Mouse (Mus musculus) intestine, embryonic 15.5 days (tissue): Measurements from ENCODE around the gene Prelid1. TPM values are rescaled to one million over a fixed set of nuclear protein-coding genes. Genes with fewer than 3 reads are reported as not detected.

Experiments used
- ATAC-seq: fragments of 200-750 bp; cut with Nextera tagmentation; 2 replicates; pipeline ENCODE4 v1.8.0; 2017; ENCODE audit warnings: moderate TSS enrichment, moderate library complexity
- H3K27ac ChIP-seq: fragments of 300-500 bp; sonication (generic); 2 replicates; pipeline ENCODE4 v1.5.1; 2015; ENCODE audit warnings: mild to moderate bottlenecking, inconsistent platforms
- H3K27me3 ChIP-seq: fragments of 300-500 bp; sonication (generic); replicated peaks from 2 replicates; pipeline ENCODE4 v1.6.1; 2015; ENCODE audit warnings: inconsistent platforms
- H3K36me3 ChIP-seq: fragments of 300-500 bp; sonication (generic); 2 replicates; pipeline ENCODE4 v1.6.1; 2015; ENCODE audit warnings: inconsistent platforms
- H3K4me1 ChIP-seq: fragments of 300-500 bp; sonication (generic); replicated peaks from 2 replicates; pipeline ENCODE4 v1.6.1; 2015; ENCODE audit warnings: inconsistent platforms
- H3K4me2 ChIP-seq: fragments of 300-500 bp; sonication (generic); replicated peaks from 2 replicates; pipeline ENCODE4 v1.6.1; 2015; ENCODE audit warnings: mild to moderate bottlenecking, inconsistent platforms
- H3K4me3 ChIP-seq: fragments of 300-500 bp; sonication (generic); replicated peaks from 2 replicates; pipeline ENCODE4 v1.5.1; 2015; ENCODE audit warnings: inconsistent platforms
- H3K9ac ChIP-seq: fragments of 300-500 bp; sonication (generic); 2 replicates; pipeline ENCODE4 v1.6.1; 2015; ENCODE audit warnings: inconsistent platforms
- H3K9me3 ChIP-seq: fragments of 300-500 bp; sonication (generic); 2 replicates; pipeline ENCODE4 v1.6.1; 2016; ENCODE audit warnings: inconsistent platforms
- WGBS: fragments of 180-500 bp; shearing (Covaris S2); methylation state at CpG from one replicate; pipeline ENCODE4 v1.1.7; 2015; 5-methylcytosine and 5-hydroxymethylcytosine counted together
- polyA plus RNA-seq: library from polyadenylated mRNA; unstranded; fragments of >200 nt; fragmentation: Nextera tagmentation; extraction: Ambion mirVana; gene quantifications from 2 replicates; pipeline ENCODE4 v1.2.1, GENCODE M21; 2015

Gene Prelid1
- polyA plus RNA-seq, 1 experiment from 2014 or later = 543 TPM

GRCm38 (mm10) chr13:55338131-55339054, 18.1 kb downstream of the Prelid1 start:
- H3K36me3 ChIP-seq = no peaks in the 10 kb centered on the region

GRCm38 (mm10) chr13:55339259-55339658, 19.0 kb downstream of the Prelid1 start:
- no peaks in the 10 kb centered on the region for H3K9me3 ChIP-seq
- no peaks in the 10 kb centered on the region for H3K27me3 ChIP-seq
- no peak overlapping the region for H3K4me2 ChIP-seq
- peak; percentile 86 for ATAC-seq
- H3K4me1 ChIP-seq = peaks cover 4% of the 10 kb centered on the region; the same call in 1 of the 2 replicates
- H3K36me3 ChIP-seq = no peaks in the 10 kb centered on the region
- no peak overlapping the region for H3K9ac ChIP-seq
- H3K4me3 ChIP-seq = no peak overlapping the region
- 27% methylated on average over 2 of the region's 2 CpGs for WGBS
- no peak overlapping the region for H3K27ac ChIP-seq

More at GRCm38 (mm10) chr13:55338131-55339054, 18.1 kb downstream of the Prelid1 start:
- H3K27me3 ChIP-seq = no peaks in the 10 kb centered on the region
- no peak for ATAC-seq
- H3K4me1 ChIP-seq = peaks cover 4% of the 10 kb centered on the region; the same call in 1 of the 2 replicates
- no peak overlapping the region for H3K27ac ChIP-seq
- no peak overlapping the region for H3K9ac ChIP-seq
- no peak overlapping the region for H3K4me2 ChIP-seq
- no peaks in the 10 kb centered on the region for H3K9me3 ChIP-seq
- 67% methylated on average over 12 of the region's 12 CpGs for WGBS
- no peak overlapping the region for H3K4me3 ChIP-seq

DNA sequence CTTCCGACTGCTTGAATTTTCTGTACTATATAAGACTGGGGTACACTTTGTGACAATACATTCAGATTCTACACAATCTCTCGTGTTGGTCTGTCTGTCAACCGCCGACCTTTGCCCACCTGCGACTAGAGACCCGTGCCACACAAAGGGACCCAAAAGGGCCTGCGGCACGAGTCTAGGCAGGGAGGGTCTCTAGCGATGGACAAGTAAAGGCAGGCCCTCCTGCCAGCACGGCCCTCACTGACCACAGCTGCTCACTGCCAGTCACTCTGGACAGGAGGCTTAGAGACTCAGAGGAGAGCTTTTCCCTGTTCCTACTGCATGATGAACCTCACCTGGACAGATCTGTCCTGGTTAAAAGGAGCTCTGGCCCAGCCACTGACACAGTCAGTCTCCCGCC, 22.2 kb downstream of the Prelid1 start:
- peaks cover 31% of the 10 kb centered on the region for H3K36me3 ChIP-seq
- no peak overlapping the region for H3K4me3 ChIP-seq
- H3K27me3 ChIP-seq = no peaks in the 10 kb centered on the region
- H3K4me1 ChIP-seq = peaks cover 4% of the 10 kb centered on the region; the same call in 1 of the 2 replicates
- H3K4me2 ChIP-seq = no peak overlapping the region
- H3K9ac ChIP-seq = no peak overlapping the region
- H3K9me3 ChIP-seq = no peaks in the 10 kb centered on the region
- WGBS = 31% methylated on average over 11 of the region's 11 CpGs
- no peak overlapping the region for H3K27ac ChIP-seq
- ATAC-seq = no peak

DNA sequence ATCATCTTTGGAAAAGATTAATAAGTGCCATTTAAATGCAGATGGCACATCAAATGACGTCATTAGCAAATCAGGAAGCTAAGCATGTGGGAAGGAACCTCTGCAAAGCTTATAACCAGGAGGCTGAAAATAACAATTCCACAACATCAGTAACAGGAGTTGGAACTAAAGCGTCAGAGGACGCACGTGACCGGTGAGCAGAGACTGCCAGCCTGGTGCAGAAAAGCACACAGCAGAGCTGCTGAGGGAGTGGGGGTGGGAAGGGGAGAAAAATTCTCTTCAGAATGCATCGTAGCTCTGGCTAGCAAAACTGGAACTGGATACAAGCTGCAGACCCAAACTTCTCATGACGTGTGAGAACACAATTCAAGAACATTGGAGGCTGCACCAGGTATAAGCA, 24.0 kb downstream of the Prelid1 start:
- no peak overlapping the region for H3K4me2 ChIP-seq
- no peak for ATAC-seq
- H3K4me1 ChIP-seq = no peaks in the 10 kb centered on the region
- no peak overlapping the region for H3K4me3 ChIP-seq
- H3K9me3 ChIP-seq = no peaks in the 10 kb centered on the region
- no peaks in the 10 kb centered on the region for H3K27me3 ChIP-seq
- WGBS = 84% methylated on average over 7 of the region's 7 CpGs
- H3K36me3 ChIP-seq = peaks cover 46% of the 10 kb centered on the region
- H3K27ac ChIP-seq = no peak overlapping the region
- H3K9ac ChIP-seq = no peak overlapping the region

DNA sequence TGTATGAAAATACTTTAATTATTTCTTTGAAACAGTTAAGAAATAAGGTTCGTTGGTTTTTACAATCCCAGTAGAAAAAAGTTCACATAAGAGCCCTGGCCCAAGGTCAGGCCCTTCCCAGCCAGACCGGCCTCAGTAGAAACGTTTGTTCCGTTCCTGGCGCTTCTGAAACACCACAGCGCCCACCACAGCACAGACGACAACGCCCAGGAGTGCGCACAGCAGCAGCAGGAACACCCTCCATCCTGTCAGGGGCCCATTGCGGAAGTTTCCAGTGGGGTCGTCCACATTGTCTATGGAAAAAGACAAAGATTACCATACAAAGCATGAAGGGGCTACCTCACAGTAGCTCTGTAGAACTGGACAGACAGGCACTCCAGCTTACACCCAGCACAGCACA, 26.4 kb downstream of the Prelid1 start:
- Histone ChIP-seq H3K9ac (no peak overlapping the region), H3K27me3 (no peaks in the 10 kb centered on the region), H3K9me3 (no peaks in the 10 kb centered on the region), H3K36me3 (peaks cover 62% of the 10 kb centered on the region), H3K4me1 (no peaks in the 10 kb centered on the region), H3K4me2 (no peak overlapping the region), H3K4me3 (no peak overlapping the region), H3K27ac (no peak overlapping the region)
- 78% methylated on average over 11 of the region's 11 CpGs for WGBS
- no peak for ATAC-seq

GRCm38 (mm10) chr13:55361145-55361544, 40.8 kb downstream of the Prelid1 start:
- Histone ChIP-seq H3K27me3 (no peaks in the 10 kb centered on the region), H3K9me3 (no peaks in the 10 kb centered on the region), H3K4me1 (peaks cover 9% of the 10 kb centered on the region), H3K4me3 (peak overlapping the region; percentile 96), H3K36me3 (peaks cover 20% of the 10 kb centered on the region), H3K27ac (no peak overlapping the region), H3K9ac (peak overlapping the region; percentile 94), H3K4me2 (peak overlapping the region; percentile 71)
- no peak for ATAC-seq

DNA sequence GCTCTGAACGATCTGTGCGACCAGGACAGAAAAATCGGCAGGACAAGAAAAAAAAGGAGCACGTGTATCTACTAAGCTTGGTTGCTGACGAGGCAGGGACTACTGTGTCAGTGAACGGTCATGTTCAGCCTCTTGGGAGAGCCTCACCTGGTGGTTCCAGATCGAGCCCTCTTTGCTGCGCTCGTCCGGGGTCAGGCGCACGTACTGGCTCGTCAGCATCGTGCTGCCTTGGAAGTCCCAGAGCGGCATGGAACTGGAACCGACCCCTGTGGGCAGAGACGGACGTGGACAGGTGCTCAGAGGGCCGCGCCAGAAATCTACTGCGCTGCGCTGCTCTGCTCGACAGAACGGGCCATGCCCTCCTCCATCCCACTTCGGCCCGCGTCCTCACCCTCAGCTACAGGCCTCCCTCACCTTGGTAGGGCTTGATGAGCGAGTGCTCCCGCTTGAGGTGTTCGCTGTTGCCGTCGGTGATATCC, 41.7 kb downstream of the Prelid1 start:
- WGBS = under 1% methylated on average over 32 of the region's 32 CpGs
- H3K27me3 ChIP-seq = no peaks in the 10 kb centered on the region
- H3K4me3 ChIP-seq = peak overlapping the region; percentile 96
- peak overlapping the region; percentile 71 for H3K4me2 ChIP-seq
- ATAC-seq = peak; percentile 57
- peak overlapping the region; percentile 96 for H3K27ac ChIP-seq
- H3K4me1 ChIP-seq = peaks cover 9% of the 10 kb centered on the region
- peaks cover 16% of the 10 kb centered on the region; the same call in 1 of the 2 replicates for H3K36me3 ChIP-seq
- peak overlapping the region; percentile 94 for H3K9ac ChIP-seq
- no peaks in the 10 kb centered on the region for H3K9me3 ChIP-seq

DNA sequence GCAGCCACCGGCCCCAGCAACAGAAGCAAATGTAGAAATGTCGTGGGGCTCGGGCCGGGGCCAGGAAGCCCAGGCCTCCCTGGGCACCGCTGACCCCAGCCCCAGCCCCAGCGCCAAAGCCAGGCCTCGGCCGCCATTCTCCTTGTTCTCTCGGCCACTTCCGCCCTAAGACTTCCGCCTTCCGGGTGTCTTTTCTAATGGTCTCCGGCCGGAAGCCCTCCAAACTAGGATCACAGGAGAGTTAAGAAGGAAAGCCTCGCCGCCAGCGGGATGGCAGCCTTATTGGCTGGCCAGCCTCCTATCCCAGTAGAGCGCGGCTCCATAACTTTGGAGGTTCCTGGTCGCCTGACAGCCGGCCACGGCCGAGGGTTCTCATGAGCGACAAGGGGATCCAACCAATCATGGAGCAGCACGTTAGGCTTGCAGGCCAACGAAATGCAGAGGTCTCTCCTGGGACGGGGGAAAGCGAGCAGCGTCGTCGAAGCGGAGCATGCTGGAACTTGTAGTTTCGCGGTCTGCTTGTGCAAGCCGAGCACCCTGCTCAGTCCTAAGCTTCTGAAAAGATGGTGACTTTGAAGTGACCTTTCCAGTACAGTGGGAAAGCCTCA, 42.3 kb downstream of the Prelid1 start, which contains the start of gene Lman2:
TSS of gene Lman2 (minus strand) at position 331 of the 608 bp plus-strand sequence.
- Histone ChIP-seq H3K4me1 (peaks cover 9% of the 10 kb centered on the region), H3K27me3 (no peaks in the 10 kb centered on the region), H3K9ac (peak within 1 kb of the TSS; percentile 94), H3K27ac (peak within 1 kb of the TSS; percentile 96), H3K9me3 (no peaks in the 10 kb centered on the region), H3K4me2 (peak within 1 kb of the TSS; percentile 71), H3K4me3 (peak within 1 kb of the TSS; percentile 96), H3K36me3 (peaks cover 16% of the 10 kb centered on the region; the same call in 1 of the 2 replicates)
- peak; percentile 99 for ATAC-seq
- under 1% methylated on average over 35 of the region's 35 CpGs for WGBS

- Histone ChIP-seq H3K27ac (no peak overlapping the region), H3K9ac (no peak overlapping the region), H3K4me1 (0 out of 2 replicates have a peak, but pooled peaks cover 3% of the 10 kb centered on the region), H3K27me3 (no peaks in the 10 kb centered on the region), H3K9me3 (no peaks in the 10 kb centered on the region), H3K4me3 (no peak overlapping the region), H3K36me3 (no peaks in the 10 kb centered on the region), H3K4me2 (no peak overlapping the region)
- ATAC-seq = no peak
- whole genome bisulfite sequencing = 75% methylated on average over 7 of the region's 7 CpGs
Measured at GRCm38 (mm10) chr13:55368401-55368800, 48.1 kb downstream of the Prelid1 start.

GRCm38 (mm10) chr13:55369531-55370114, 49.3 kb downstream of the Prelid1 start, which contains the start of gene Rgs14:
Gene Rgs14, plus strand, starts transcription at chr13:55369732.
- peak within 1 kb of the TSS; percentile 10 for H3K4me3 ChIP-seq
- no peak within 1 kb of the TSS for H3K27ac ChIP-seq
- peaks cover 7% of the 10 kb centered on the region; the same call in 1 of the 2 replicates for H3K4me1 ChIP-seq
- no peaks in the 10 kb centered on the region for H3K27me3 ChIP-seq
- no peaks in the 10 kb centered on the region for H3K36me3 ChIP-seq
- H3K4me2 ChIP-seq = peak within 1 kb of the TSS; percentile 16; the same call in 1 of the 2 replicates
- ATAC-seq = peak; percentile 39; the same call in 1 of the 2 replicates
- H3K9me3 ChIP-seq = no peaks in the 10 kb centered on the region
- 50% methylated on average over 13 of the region's 13 CpGs for WGBS
- H3K9ac ChIP-seq = no peak within 1 kb of the TSS

- 56% methylated on average over 3 of the region's 3 CpGs for WGBS
- no peak overlapping the region; the same call in 1 of the 2 replicates for H3K4me3 ChIP-seq
- no peaks in the 10 kb centered on the region for H3K9me3 ChIP-seq
- peak overlapping the region; percentile 16; the same call in 1 of the 2 replicates for H3K4me2 ChIP-seq
- no peaks in the 10 kb centered on the region for H3K27me3 ChIP-seq
- H3K36me3 ChIP-seq = no peaks in the 10 kb centered on the region
- H3K27ac ChIP-seq = no peak overlapping the region
- no peak overlapping the region for H3K9ac ChIP-seq
- ATAC-seq = no peak
- H3K4me1 ChIP-seq = peaks cover 7% of the 10 kb centered on the region; the same call in 1 of the 2 replicates
Measured at GRCm38 (mm10) chr13:55370234-55370633, 49.9 kb downstream of the Prelid1 start.
